Mouse (Mus musculus) B cell, adult 2 months (primary cell): ENCODE measurements around the gene Slc4a10.

ENCODE experiments used
- DNase-seq, 2 experiments: peaks; one replicate each; pipeline ENCODE4 v3.0.0; 2022

Slc4a10 gene

GRCm38 (mm10) chr2:62357259-62357658, 311.0 kb downstream of the Slc4a10 start:
- no peak for DNase-seq

DNA sequence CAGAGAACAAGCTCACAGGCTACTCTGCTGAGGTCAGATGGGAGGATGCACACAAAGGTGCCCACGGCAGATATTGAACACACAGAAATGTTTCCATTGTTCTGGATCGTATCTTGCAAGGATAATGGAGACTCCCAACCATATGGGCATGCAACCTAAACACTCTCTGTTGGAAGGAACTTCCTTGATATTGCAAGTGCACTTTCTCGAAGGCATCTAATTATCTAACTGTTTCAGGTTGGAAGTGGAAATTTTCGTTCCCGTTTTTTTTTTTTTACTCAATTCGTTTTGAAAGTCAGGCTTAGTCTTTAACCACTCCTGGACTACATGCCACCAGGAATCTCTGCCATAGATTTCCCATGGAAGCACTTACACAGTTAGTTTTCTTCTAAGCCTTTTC, 314.6 kb downstream of the Slc4a10 start:
- DNase-seq: no peak

GRCm38 (mm10) chr2:62361514-62361913, 315.3 kb downstream of the Slc4a10 start:
- DNase-seq: no peak

- DNase-seq: no peak
These were observed 315.9 kb downstream of the Slc4a10 start for GRCm38 (mm10) chr2:62362211-62362610.

DNA sequence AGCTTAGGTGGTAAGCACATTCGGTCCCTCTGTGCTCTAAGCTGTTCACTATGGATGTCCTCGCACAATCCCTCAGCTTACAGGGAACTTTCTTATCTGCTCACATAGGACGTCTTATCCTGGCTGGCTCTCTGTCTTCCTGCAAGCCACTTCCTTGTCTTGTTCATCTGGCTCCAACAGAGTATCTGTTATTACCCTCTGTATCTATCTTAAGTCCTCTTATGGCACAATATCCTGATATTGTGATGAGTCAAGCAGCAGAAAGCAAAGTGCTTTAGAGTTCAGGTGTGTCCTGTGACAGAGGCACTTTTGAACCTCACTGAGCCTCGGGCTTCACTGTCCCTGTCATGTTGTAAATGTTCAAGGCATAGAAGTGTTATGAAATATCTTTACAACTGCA, 317.3 kb downstream of the Slc4a10 start:
- DNase-seq: no peak

GRCm38 (mm10) chr2:62368349-62369053, 322.2 kb downstream of the Slc4a10 start:
- no peak for DNase-seq

DNA sequence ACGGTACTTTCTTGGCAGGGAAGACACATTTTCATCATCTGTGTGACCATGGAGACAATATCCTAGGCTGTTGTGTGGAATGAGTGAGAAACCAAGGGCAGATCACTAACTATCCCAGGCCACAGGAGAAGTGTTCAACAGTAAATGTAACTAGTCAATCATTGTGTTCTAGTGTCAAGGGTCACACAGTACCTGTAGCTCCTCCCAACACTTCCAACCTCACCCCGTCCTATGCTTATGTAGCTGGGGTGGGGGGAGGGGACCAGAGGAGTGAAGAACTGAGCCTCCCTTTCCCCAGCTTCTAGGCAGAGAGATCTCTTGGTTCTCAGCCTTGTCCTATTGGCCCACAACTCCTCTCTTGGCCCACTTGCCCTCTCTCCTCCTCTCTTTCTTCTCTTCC, 323.8 kb downstream of the Slc4a10 start:
- no peak for DNase-seq

GRCm38 (mm10) chr2:62373692-62374091, 327.4 kb downstream of the Slc4a10 start:
- no peak for DNase-seq
